Mouse (Mus musculus): ENCODE measurements around the gene Gnb1.
"Not testable (repeated sequence)": the region's sequence is repeated elsewhere in the genome, so short reads cannot be mapped to it uniquely, and the experiment has no call there.

The Gnb1 gene

GRCm38 (mm10) chr4:155490990-155491504 is at the start of gene Gnb1:
Gnb1 (plus strand) TSS chr4:155491361.
- peak; percentile 86 to 93 for DNase-seq (ENCODE audit: low spot score in 2 of 2)

- DNase-seq (ENCODE audit: low spot score in 2 of 2) = no peak
Measured at GRCm38 (mm10) chr4:155442808-155443207, 48.4 kb upstream of the Gnb1 start.

GRCm38 (mm10) chr4:155451597-155451996 is 39.6 kb upstream of the Gnb1 start:
- no peak for DNase-seq (ENCODE audit: low spot score in 2 of 2)

GRCm38 (mm10) chr4:155458575-155458974 is 32.6 kb upstream of the Gnb1 start:
- no peak for DNase-seq (ENCODE audit: low spot score in 2 of 2)

- DNase-seq (ENCODE audit: low spot score in 2 of 2) = no peak
Measured at GRCm38 (mm10) chr4:155463050-155463449, 28.1 kb upstream of the Gnb1 start.

GRCm38 (mm10) chr4:155463611-155464010 is 27.6 kb upstream of the Gnb1 start:
- no peak for DNase-seq (ENCODE audit: low spot score in 2 of 2)

- no peak for DNase-seq (ENCODE audit: low spot score in 2 of 2)
Measured at GRCm38 (mm10) chr4:155464061-155464460, 27.1 kb upstream of the Gnb1 start.

- DNase-seq (ENCODE audit: low spot score in 2 of 2) = no peak
Measured at GRCm38 (mm10) chr4:155465607-155466006, 25.6 kb upstream of the Gnb1 start.

- no peak for DNase-seq (ENCODE audit: low spot score in 2 of 2)
Measured at GRCm38 (mm10) chr4:155466080-155466479, 25.1 kb upstream of the Gnb1 start.

- DNase-seq (ENCODE audit: low spot score in 2 of 2) = no peak
Measured at GRCm38 (mm10) chr4:155467237-155468010, 23.7 kb upstream of the Gnb1 start.

- DNase-seq (ENCODE audit: low spot score in 2 of 2) = peak in 1 of 2 experiments; percentile 27
Measured at GRCm38 (mm10) chr4:155468952-155469351, 22.2 kb upstream of the Gnb1 start, which contains the start of gene Tmem52. Tmem52 (plus strand) TSS chr4:155469114.

GRCm38 (mm10) chr4:155469590-155470262 is 21.4 kb upstream of the Gnb1 start:
- no peak for DNase-seq (ENCODE audit: low spot score in 2 of 2)

- no peak for DNase-seq (ENCODE audit: low spot score in 2 of 2)
Measured at GRCm38 (mm10) chr4:155470263-155470953, 20.8 kb upstream of the Gnb1 start.

- DNase-seq (ENCODE audit: low spot score in 2 of 2) = no peak
Measured at GRCm38 (mm10) chr4:155470997-155471396, 20.2 kb upstream of the Gnb1 start.

GRCm38 (mm10) chr4:155471406-155471805 is 19.8 kb upstream of the Gnb1 start:
- DNase-seq (ENCODE audit: low spot score in 2 of 2) = no peak

- no peak for DNase-seq (ENCODE audit: low spot score in 2 of 2)
Measured at GRCm38 (mm10) chr4:155472716-155473290, 18.4 kb upstream of the Gnb1 start.

- DNase-seq (ENCODE audit: low spot score in 2 of 2) = no peak
Measured at GRCm38 (mm10) chr4:155473319-155473718, 17.8 kb upstream of the Gnb1 start.

- DNase-seq (ENCODE audit: low spot score in 2 of 2) = not testable (repeated sequence)
Measured at GRCm38 (mm10) chr4:155473796-155474195, 17.4 kb upstream of the Gnb1 start.

- peak; percentile 66 to 78 for DNase-seq (ENCODE audit: low spot score in 2 of 2)
Measured at GRCm38 (mm10) chr4:155481381-155482124, 9.6 kb upstream of the Gnb1 start.

GRCm38 (mm10) chr4:155482125-155482480 is 9.1 kb upstream of the Gnb1 start:
- no peak for DNase-seq (ENCODE audit: low spot score in 2 of 2)

Data from urinary bladder, adult 18-20 months (tissue).